ENCODE assay signal across 8 mouse cellular contexts in the genomic region with DNA sequence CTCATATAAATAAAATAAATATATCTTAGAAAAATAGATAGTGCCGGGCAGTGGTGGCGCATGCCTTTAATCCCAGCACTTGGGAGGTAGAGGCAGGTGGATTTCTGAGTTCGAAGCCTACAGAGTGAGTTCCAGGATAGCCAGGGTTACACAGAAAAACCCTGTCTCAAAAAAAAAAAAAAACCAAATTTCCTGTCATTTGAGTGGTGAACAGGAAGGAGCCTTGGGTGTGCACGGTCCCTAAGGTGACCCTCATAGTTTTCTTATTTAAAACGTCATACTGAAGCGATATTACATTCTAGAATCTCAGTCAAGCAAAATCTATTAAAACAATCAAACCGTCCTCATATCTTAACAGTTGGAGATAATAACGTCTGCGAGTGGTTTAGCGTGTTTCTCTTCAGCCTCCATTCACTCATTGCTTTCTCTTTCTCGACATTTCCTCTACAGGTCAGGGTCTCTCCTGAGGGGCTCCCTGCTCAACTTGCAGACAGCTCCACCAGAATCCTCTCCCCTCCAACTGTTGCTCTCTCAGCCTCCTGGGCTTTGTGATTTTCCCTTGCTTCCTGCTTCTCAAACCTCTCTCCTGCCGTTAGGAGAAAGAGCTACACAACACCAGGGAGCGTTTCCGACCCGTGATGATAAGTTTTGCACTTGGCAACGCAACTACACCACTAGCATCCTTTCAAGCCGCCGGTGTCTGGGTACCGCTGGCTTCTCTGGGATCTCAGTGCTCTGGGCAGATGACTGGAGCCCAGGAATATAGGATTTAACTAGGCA. TPM values are rescaled to one million over a fixed set of nuclear protein-coding genes. Genes with fewer than 3 reads are reported as not detected.
A peak's percentile ranks its signal among the peaks of the same experiment; 100 is the strongest.
DNase-seq lines count a peak whose midpoint lies in the region; ATAC-seq and TF ChIP-seq lines count a peak whose summit lies in the region.

No protein-coding gene starts in this region.

- peak; percentile 12; the same call in 1 of the 2 replicates for ATAC-seq in erythroblast, adult 5-6 weeks (replicated peaks; ENCODE audit: low FRiP score, poor library complexity, severe bottlenecking)
- ATAC-seq in hematopoietic stem cell, adult 5-6 weeks (replicated peaks in 1 of 2; ENCODE audit: insufficient read depth in 1 of 2, low FRiP score in 2 of 2, low TSS enrichment in 1 of 2, low read depth in 1 of 2, poor library complexity in 2 of 2, severe bottlenecking in 2 of 2), result peak; percentile 10 to 20; a peak in 1 of 4 replicates

- no peak for TF ChIP-seq CTCF in bone marrow, adult 2 months (IDR thresholded peaks at IDR 0.05; ENCODE audit: control insufficient read depth, insufficient read depth, low read length)

- H3K4me1 ChIP-seq in bone marrow, adult 2 months (ENCODE audit: control insufficient read depth, insufficient read depth, low read length), result no peaks in the 10 kb centered on the region

- TF ChIP-seq POLR2A in bone marrow, adult 2 months (IDR thresholded peaks at IDR 0.05; ENCODE audit: borderline replicate concordance, control insufficient read depth, low read depth, low read length), result no peak

- peak overlapping the region; percentile 87 for H3K4me3 ChIP-seq in bone marrow, adult 2 months (replicated peaks; ENCODE audit: control insufficient read depth, low read depth, low read length)

- H3K27me3 ChIP-seq in splenic B cell, adult 2 months (ENCODE audit: control insufficient read depth, insufficient read depth, low read length, poor library complexity, severe bottlenecking), result no peaks in the 10 kb centered on the region

- WGBS in bone marrow, adult 2 months, result 9% methylated on average over 19 of the region's 19 CpGs

- no peak overlapping the region for H3K27ac ChIP-seq in bone marrow, adult 2 months (ENCODE audit: control insufficient read depth, insufficient read depth, low read depth, low read length, poor library complexity)

- no peaks in the 10 kb centered on the region for H3K36me3 ChIP-seq in splenic B cell, adult 2 months (ENCODE audit: control insufficient read depth, insufficient read depth, low read length, poor library complexity, severe bottlenecking)

- peak; percentile 27 for DNase-seq in layer of hippocampus, adult 11-12 months (ENCODE audit: low spot score)
- no peak for DNase-seq in layer of hippocampus, adult 9-10 months (ENCODE audit: low spot score)
- peak; percentile 20 for DNase-seq in left cerebral cortex, postnatal 4 days
- peak; percentile 46 for DNase-seq in mesoderm, embryonic 11.5 days (ENCODE audit: low read depth, low spot score)
- peak; percentile 48 for DNase-seq in splenic B cell, adult 2 months (ENCODE audit: low read depth, low spot score)

- intact Hi-C loops in left cerebral cortex, postnatal 4 days (cut with DNase I), result no loop called here

RNA-seq across cellular contexts. Expression of a gene that starts 1.5 kb away (rescaled TPM):
- polyA plus RNA-seq in bone marrow, adult 2 months (2011; ENCODE audit: insufficient read depth, insufficient read length, low replicate concordance, missing spikeins), result 1.2 TPM in 1 of 2 replicates, not detected in the other
- not detected in 2 replicates for total RNA-seq in erythroblast, adult 5-6 weeks (2015; ENCODE audit: low replicate concordance)
- total RNA-seq in erythroblast, adult 5-6 weeks (2017; ENCODE audit: low replicate concordance), result not detected in 2 replicates
- total RNA-seq in hematopoietic stem cell, adult 5-6 weeks (2017), result not detected in 2 replicates
- total RNA-seq in left cerebral cortex, postnatal 4 days (2021), result under 1 TPM; 0.66 to 0.90 TPM

RNA-seq across cellular contexts. Expression of a gene that starts 6.8 kb away (rescaled TPM):
- polyA plus RNA-seq in bone marrow, adult 2 months (2011; ENCODE audit: insufficient read depth, insufficient read length, low replicate concordance, missing spikeins), result not detected in 2 replicates
- not detected in 2 replicates for total RNA-seq in erythroblast, adult 5-6 weeks (2015; ENCODE audit: low replicate concordance)
- not detected in 2 replicates for total RNA-seq in erythroblast, adult 5-6 weeks (2017; ENCODE audit: low replicate concordance)
- total RNA-seq in hematopoietic stem cell, adult 5-6 weeks (2017), result not detected in 2 replicates
- total RNA-seq in left cerebral cortex, postnatal 4 days (2021), result not detected

RNA-seq across cellular contexts. Expression of a gene that starts 46.2 kb away (rescaled TPM):
- 0.97 and 1.9 TPM in 2 replicates for polyA plus RNA-seq in bone marrow, adult 2 months (2011; ENCODE audit: insufficient read depth, insufficient read length, low replicate concordance, missing spikeins)
- total RNA-seq in erythroblast, adult 5-6 weeks (2015; ENCODE audit: low replicate concordance), result 2.3 and 4.8 TPM in 2 replicates
- total RNA-seq in erythroblast, adult 5-6 weeks (2017; ENCODE audit: low replicate concordance), result 0.51 and 0.98 TPM in 2 replicates
- total RNA-seq in hematopoietic stem cell, adult 5-6 weeks (2017), result 1.7 and 5.0 TPM in 2 replicates
- 1 to 10 TPM; 5.5 to 6.9 TPM for total RNA-seq in left cerebral cortex, postnatal 4 days (2021)

RNA-seq across cellular contexts. Expression of a gene that starts 46.9 kb away (rescaled TPM):
- polyA plus RNA-seq in bone marrow, adult 2 months (2011; ENCODE audit: insufficient read depth, insufficient read length, low replicate concordance, missing spikeins), result 11.9 and 19.4 TPM in 2 replicates
- 18.8 and 21.7 TPM in 2 replicates for total RNA-seq in erythroblast, adult 5-6 weeks (2015; ENCODE audit: low replicate concordance)
- 30.3 and 31.5 TPM in 2 replicates for total RNA-seq in erythroblast, adult 5-6 weeks (2017; ENCODE audit: low replicate concordance)
- 42.7 and 47.6 TPM in 2 replicates for total RNA-seq in hematopoietic stem cell, adult 5-6 weeks (2017)
- 10 to 100 TPM; 14.9 to 17.5 TPM for total RNA-seq in left cerebral cortex, postnatal 4 days (2021)
